9 mouse cellular contexts compared by ENCODE assay signal in the genomic region with DNA sequence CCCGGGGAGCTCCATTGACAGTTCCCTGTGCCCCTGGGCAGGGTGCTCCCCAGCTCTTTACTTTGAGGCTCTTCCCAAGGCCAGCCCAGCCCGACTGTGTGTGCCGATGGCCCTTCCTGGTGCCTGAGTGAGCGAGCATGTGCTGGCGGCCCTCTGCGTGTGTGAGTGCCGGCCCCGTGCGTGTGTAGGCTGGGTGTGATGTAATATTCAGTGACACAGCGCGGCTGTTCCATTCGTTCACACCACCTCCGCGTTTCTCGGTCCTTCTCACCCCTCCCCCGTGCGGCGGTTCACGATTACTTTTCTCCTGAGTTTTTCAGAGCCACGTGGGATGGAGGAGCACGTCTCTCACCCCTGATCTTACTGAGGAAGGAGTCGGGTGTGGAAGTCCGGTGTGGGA. TPM values are rescaled to one million over a fixed set of nuclear protein-coding genes. Genes with fewer than 3 reads are reported as not detected.
A peak's percentile ranks its signal among the peaks of the same experiment; 100 is the strongest.
DNase-seq lines count a peak whose midpoint lies in the region; ATAC-seq lines count a peak whose summit lies in the region.
"Had no signal": no experiment of that assay in that cellular context is flagged by ENCODE, and none has a peak within 500 bp of the region (broad histone marks: within the 10 kb centered on the region; RNA-seq: fewer than 3 reads in every experiment).

No protein-coding gene starts in this region.

- H3K9ac ChIP-seq in heart, embryonic 11.5 days (ENCODE audit: low read depth, low read length): no peak overlapping the region

- no peaks in the 10 kb centered on the region for H3K9me3 ChIP-seq in heart, embryonic 11.5 days (replicated peaks; ENCODE audit: control insufficient read depth, low read length)
- no peaks in the 10 kb centered on the region for H3K9me3 ChIP-seq in midbrain, embryonic 10.5 days (replicated peaks)

- DNase-seq in ZHBTc4 (ENCODE audit: low read depth, low spot score): peak; percentile 17
- DNase-seq in layer of hippocampus, postnatal 25 days (ENCODE audit: extremely low spot score in 1 of 2, low spot score in 1 of 2): peak; percentile 25 to 31
- DNase-seq in midbrain, embryonic 10.5 days (ENCODE audit: low spot score): peak; percentile 31
- no peak for DNase-seq in B cell, adult 2 months
- no peak for DNase-seq in gastrocnemius, postnatal 4 days (ENCODE audit: low spot score in 2 of 2)
- DNase-seq in thymus, postnatal 0 days (ENCODE audit: low spot score): no peak

- peaks cover 3% of the 10 kb centered on the region; the same call in 1 of the 2 replicates for H3K4me1 ChIP-seq in brown adipose tissue, adult 24 weeks (ENCODE audit: control insufficient read depth, insufficient read depth, insufficient read length, low read length)
- H3K4me1 ChIP-seq in heart, embryonic 11.5 days (ENCODE audit: control insufficient read depth, insufficient read depth, low read length): peaks cover 21% of the 10 kb centered on the region
- peaks cover 53% of the 10 kb centered on the region for H3K4me1 ChIP-seq in midbrain, embryonic 10.5 days

- ATAC-seq in heart, embryonic 11.5 days (replicated peaks; ENCODE audit: insufficient number of reproducible peaks, low FRiP score, low TSS enrichment): no peak

- H3K4me3 ChIP-seq in brown adipose tissue, adult 24 weeks (ENCODE audit: insufficient read depth, low read depth, low read length): peak overlapping the region; percentile 17; the same call in 1 of the 2 replicates
- peak overlapping the region; percentile 20; the same call in 1 of the 2 replicates for H3K4me3 ChIP-seq in heart, embryonic 11.5 days (ENCODE audit: low read depth, low read length)
- H3K4me3 ChIP-seq in midbrain, embryonic 10.5 days: peak overlapping the region; percentile 43

- no peak overlapping the region for H3K27ac ChIP-seq in brown adipose tissue, adult 24 weeks (replicated peaks; ENCODE audit: low read depth, low read length)
- H3K27ac ChIP-seq in heart, embryonic 11.5 days (ENCODE audit: low read depth, low read length): no peak overlapping the region
- H3K27ac ChIP-seq in midbrain, embryonic 10.5 days (replicated peaks): no peak overlapping the region
- H3K27ac ChIP-seq: macrophage had no signal

- no peaks in the 10 kb centered on the region for H3K36me3 ChIP-seq in heart, embryonic 11.5 days (ENCODE audit: control insufficient read depth, insufficient read depth, low read length)
- no peaks in the 10 kb centered on the region for H3K36me3 ChIP-seq in midbrain, embryonic 10.5 days

- H3K27me3 ChIP-seq in heart, embryonic 11.5 days (ENCODE audit: control insufficient read depth, insufficient read depth, low read length): peaks cover 80% of the 10 kb centered on the region
- H3K27me3 ChIP-seq in midbrain, embryonic 10.5 days (ENCODE audit: low read depth, poor library complexity, severe bottlenecking): peaks cover 80% of the 10 kb centered on the region

- 2% methylated on average over 23 of the region's 23 CpGs for WGBS in heart, embryonic 11.5 days (ENCODE audit: insufficient replicate concordance)
- WGBS in midbrain, embryonic 10.5 days: 10% methylated on average over 23 of the region's 23 CpGs

- H3K4me2 ChIP-seq in heart, embryonic 11.5 days: peak overlapping the region; percentile 52

RNA-seq across cellular contexts. Expression of a gene that starts 3.9 kb away (rescaled TPM):
- polyA plus RNA-seq in brown adipose tissue, adult 24 weeks (2012; ENCODE audit: insufficient read depth, insufficient read length, missing spikeins): 1.5 TPM in 1 of 2 replicates, not detected in the other
- polyA plus RNA-seq in heart, embryonic 11.5 days (2014; fragmentation: Nextera tagmentation; extraction: Ambion mirVana): 0.23 and 1.1 TPM in 2 replicates
- total RNA-seq in layer of hippocampus, postnatal 25 days (2021): 10 to 100 TPM; 92.3 to 94.5 TPM
- polyA plus RNA-seq in midbrain, embryonic 10.5 days (2016; fragmentation: Nextera tagmentation; extraction: Ambion mirVana): 1.4 and 1.8 TPM in 2 replicates
- total RNA-seq in gastrocnemius, postnatal 4 days (2021): under 1 TPM; 0.37 to 0.80 TPM
- polyA plus RNA-seq in thymus, postnatal 0 days (2015; fragmentation: Nextera tagmentation; extraction: Ambion mirVana): 0.10 and 0.22 TPM in 2 replicates
- polyA plus RNA-seq: macrophage had no signal

RNA-seq across cellular contexts. Expression of a gene that starts 44.0 kb away (rescaled TPM):
- 2.6 and 3.5 TPM in 2 replicates for polyA plus RNA-seq in brown adipose tissue, adult 24 weeks (2012; ENCODE audit: insufficient read depth, insufficient read length, missing spikeins)
- 36.1 and 41.4 TPM in 2 replicates for polyA plus RNA-seq in heart, embryonic 11.5 days (2014; fragmentation: Nextera tagmentation; extraction: Ambion mirVana)
- total RNA-seq in layer of hippocampus, postnatal 25 days (2021): under 1 TPM; 0.30 to 0.35 TPM
- polyA plus RNA-seq in midbrain, embryonic 10.5 days (2016; fragmentation: Nextera tagmentation; extraction: Ambion mirVana): 22.4 and 26.1 TPM in 2 replicates
- total RNA-seq in gastrocnemius, postnatal 4 days (2021): 1 to 10 TPM; 5.6 to 7.8 TPM
- 19.7 and 22.7 TPM in 2 replicates for polyA plus RNA-seq in thymus, postnatal 0 days (2015; fragmentation: Nextera tagmentation; extraction: Ambion mirVana)

RNA-seq across cellular contexts. Expression of a gene that starts 53.8 kb away (rescaled TPM):
- 18.5 and 18.6 TPM in 2 replicates for polyA plus RNA-seq in brown adipose tissue, adult 24 weeks (2012; ENCODE audit: insufficient read depth, insufficient read length, missing spikeins)
- 48.2 and 52.5 TPM in 2 replicates for polyA plus RNA-seq in heart, embryonic 11.5 days (2014; fragmentation: Nextera tagmentation; extraction: Ambion mirVana)
- total RNA-seq in layer of hippocampus, postnatal 25 days (2021): under 1 TPM; 0.82 to 0.98 TPM
- polyA plus RNA-seq in midbrain, embryonic 10.5 days (2016; fragmentation: Nextera tagmentation; extraction: Ambion mirVana): 22.1 and 24.7 TPM in 2 replicates
- 10 to 100 TPM; 29.4 to 29.7 TPM for total RNA-seq in gastrocnemius, postnatal 4 days (2021)
- polyA plus RNA-seq in thymus, postnatal 0 days (2015; fragmentation: Nextera tagmentation; extraction: Ambion mirVana): 29.1 and 30.0 TPM in 2 replicates

RNA-seq across cellular contexts. Expression of a gene that starts 55.8 kb away (rescaled TPM):
- polyA plus RNA-seq in brown adipose tissue, adult 24 weeks (2012; ENCODE audit: insufficient read depth, insufficient read length, missing spikeins): 125 and 134 TPM in 2 replicates
- polyA plus RNA-seq in heart, embryonic 11.5 days (2014; fragmentation: Nextera tagmentation; extraction: Ambion mirVana): 76.8 and 77.9 TPM in 2 replicates
- total RNA-seq in layer of hippocampus, postnatal 25 days (2021): 10 to 100 TPM; 58.0 to 60.3 TPM
- polyA plus RNA-seq in midbrain, embryonic 10.5 days (2016; fragmentation: Nextera tagmentation; extraction: Ambion mirVana): 56.4 and 64.0 TPM in 2 replicates
- 10 to 100 TPM; 48.9 to 51.4 TPM for total RNA-seq in gastrocnemius, postnatal 4 days (2021)
- polyA plus RNA-seq in thymus, postnatal 0 days (2015; fragmentation: Nextera tagmentation; extraction: Ambion mirVana): 35.6 and 38.9 TPM in 2 replicates

Comparison
In these comparisons a context has a peak if more than half of its experiments do, and no peak if none do; other contexts are left out.
1. DNase-seq: peak in ZHBTc4 (single experiment), layer of hippocampus, postnatal 25 days (2 of 2) and midbrain, embryonic 10.5 days (single experiment); none in B cell, adult 2 months (0 of 2), gastrocnemius, postnatal 4 days (0 of 2) and thymus, postnatal 0 days (single experiment).
2. Peak in every context shown above with its lines, with median percentiles within 50 percentile points of each other: H3K4me3 ChIP-seq.